Mouse (Mus musculus) hematopoietic stem cell, adult 5-6 weeks (primary cell): ENCODE data around the gene Cd83. TPM values are rescaled to one million over a fixed set of nuclear protein-coding genes. Genes with fewer than 3 reads are reported as not detected.
A peak's percentile ranks its signal among the peaks of the same experiment; 100 is the strongest.

Experiments
- ATAC-seq, 2 experiments: fragments of 125-278 bp in 1 of 2; replicated peaks in 1 of 2; 2 replicates each; pipeline ENCODE4 v1.8.0; 2016 to 2017; ENCODE audit warnings: inconsistent platforms in 2 of 2, mild to moderate bottlenecking in 2 of 2, moderate number of reproducible peaks in 2 of 2, low read depth in 1 of 2, moderate TSS enrichment in 1 of 2; ENCODE audit not compliant: low FRiP score in 2 of 2, poor library complexity in 2 of 2, severe bottlenecking in 2 of 2, insufficient read depth in 1 of 2, low TSS enrichment in 1 of 2
- total RNA-seq: library from RNA; stranded (forward); fragments of 172-1452, 232-1000 nt; gene quantifications from 2 replicates; pipeline ENCODE4 v1.2.3, GENCODE M21; 2017

Gene Cd83
- total RNA-seq, 1 experiment from 2014 or later, result 2.7 TPM

DNA sequence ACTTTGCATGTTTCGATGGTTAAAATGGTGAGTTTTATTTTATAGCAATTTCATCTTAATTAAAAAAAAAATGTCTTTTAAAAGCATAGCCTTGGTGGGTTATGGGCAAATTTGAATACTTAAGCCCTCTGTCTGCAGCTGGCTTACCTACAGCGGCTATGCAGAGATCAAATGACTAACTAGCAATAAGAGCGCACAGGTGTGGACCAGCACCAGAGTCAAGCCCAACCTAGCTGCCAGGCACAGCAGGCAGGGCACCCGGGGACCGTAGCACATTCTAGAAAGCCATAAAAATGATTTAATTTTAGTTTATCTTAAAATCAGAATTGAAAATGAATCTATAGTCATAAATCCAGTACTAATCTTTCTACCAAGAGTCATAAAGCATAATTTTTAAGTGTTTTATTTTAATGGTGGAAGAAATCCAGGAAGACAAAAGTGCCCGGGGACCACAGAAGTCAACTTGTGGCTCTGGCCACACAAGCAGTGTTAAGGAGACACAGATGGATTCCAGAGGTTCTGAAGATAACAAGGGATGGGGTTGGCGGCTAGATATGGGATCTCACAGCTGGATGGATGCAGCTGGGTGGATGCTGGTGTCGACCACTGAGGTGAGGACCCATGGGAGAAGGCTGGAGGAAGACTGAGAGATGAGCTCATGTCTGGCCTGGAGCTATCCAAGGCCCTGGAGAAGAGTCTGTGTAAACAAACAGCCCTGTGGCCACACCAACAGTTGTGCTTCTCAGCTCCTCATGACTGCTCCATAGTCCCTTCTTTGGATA lies 46.5 kb downstream of the Cd83 start:
- ATAC-seq, result no peak

DNA sequence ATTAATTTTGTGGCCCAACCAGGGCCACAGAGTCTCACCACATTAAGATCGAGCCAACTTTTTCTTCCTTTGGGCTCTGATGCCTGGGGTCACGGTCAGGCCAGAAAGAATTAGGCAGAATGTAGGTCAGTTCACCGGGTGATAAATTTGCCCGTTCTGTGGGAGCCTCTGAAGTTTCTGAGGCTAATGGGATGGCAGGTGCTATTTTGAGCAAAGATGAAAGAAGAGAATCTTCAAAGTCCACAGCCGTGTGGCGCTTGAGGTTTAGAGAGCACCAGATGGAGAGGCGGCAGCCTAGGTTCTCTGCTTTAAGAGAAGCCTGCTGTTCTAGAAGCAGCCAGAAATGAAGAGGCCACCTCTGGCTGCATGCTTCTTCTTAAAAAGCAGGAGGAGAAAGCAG lies 48.2 kb downstream of the Cd83 start:
- ATAC-seq, result no peak

DNA sequence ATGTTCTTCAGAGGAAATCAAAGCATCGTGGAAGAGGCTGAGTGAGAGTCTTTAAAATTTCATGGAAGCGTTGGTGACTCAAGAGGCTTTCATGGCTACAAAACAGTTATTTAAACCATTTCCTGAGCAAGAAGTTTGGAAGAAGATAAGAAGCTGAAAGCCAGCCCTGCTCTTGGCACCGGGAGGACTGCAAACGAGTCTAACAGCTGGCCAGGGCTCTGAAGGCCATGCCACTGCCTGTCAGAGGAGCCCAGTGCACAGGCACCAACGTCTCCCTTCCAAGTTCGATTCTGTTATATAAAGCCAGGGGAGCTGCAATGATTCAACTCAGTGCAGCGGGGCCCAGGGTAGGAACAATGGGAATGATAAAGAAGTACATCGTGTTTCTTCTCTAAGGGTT lies 51.8 kb downstream of the Cd83 start:
- ATAC-seq, result 0 out of 4 replicates have a peak, but pooled peaks of 1 of the 2 experiments have one; percentile 4

DNA sequence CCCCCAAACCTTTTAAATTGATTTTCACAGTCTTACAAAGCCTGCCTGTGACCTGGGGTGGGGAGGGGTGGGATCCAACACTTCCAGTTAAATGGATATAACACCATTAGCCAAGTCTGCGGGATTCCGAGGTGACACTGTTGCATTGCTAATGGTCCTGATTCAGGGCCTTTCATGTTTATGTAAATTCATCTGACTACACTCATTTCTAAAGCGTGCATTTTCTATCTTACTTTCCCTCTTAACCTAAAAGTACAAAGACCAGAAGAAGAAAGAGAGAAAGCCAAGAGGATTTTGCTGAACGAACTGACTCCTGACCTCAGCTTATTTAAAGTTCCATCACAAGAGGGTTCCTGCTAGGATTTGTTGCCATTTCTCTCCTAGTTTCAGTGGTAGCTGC lies 53.2 kb downstream of the Cd83 start:
- no peak for ATAC-seq

DNA sequence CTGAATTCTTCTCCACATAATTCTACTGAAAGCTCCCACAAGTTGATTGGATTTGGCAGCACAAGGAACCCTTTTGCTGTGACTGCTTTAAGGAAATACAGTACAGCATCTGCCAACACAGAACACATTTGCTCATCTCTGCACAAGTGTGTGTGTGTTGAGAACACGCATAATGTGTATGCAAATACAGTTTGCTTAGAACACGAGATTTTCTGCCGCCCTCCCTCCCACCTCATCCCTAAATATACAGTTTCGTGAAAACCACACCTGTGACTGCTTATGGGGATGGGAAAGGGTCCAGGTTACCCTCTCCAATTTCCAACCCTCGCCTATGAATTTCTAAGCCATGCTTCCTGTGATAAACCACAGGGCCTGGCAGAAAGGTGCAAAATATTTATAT lies 60.6 kb downstream of the Cd83 start:
- ATAC-seq, result no peak

DNA sequence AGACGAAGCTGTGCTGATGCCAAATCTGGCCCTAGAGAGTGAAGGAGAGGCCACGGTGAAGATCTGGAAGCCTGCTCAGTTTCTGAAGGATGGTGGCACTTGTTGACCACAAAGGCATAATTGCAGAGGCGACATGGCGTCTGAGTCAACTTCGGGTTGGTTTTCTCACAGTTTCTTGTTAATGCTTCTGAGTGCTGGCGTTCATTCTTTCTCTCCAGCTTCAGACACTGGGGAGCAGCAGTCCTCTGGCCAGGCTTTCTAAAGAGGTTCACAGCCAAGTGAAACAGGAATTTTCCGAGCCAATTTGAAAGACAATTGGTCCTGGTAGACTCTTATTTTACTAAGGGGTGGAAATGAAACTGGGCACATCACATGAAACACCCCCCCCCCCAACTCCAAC lies 62.6 kb downstream of the Cd83 start:
- no peak for ATAC-seq

DNA sequence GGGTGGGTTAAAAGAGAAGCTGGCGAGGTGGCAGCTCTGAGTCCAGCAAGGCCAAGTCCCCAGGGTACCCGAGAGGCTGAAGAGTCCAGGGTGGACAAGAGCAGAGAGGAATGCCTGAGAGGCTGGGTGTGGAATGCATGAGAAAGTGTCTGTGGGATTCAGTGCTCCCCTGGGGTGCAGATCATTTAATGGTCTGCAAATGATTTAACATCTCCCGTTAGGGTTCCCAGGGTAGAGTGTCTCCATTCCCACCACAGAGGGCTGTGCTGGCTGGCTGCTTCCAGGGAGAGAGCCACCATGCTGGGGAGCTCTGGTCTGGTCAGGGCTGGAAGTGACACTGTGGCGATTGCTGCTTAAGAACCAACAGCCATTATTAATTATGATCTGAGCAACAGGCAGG lies 65.2 kb downstream of the Cd83 start:
- ATAC-seq, result no peak

DNA sequence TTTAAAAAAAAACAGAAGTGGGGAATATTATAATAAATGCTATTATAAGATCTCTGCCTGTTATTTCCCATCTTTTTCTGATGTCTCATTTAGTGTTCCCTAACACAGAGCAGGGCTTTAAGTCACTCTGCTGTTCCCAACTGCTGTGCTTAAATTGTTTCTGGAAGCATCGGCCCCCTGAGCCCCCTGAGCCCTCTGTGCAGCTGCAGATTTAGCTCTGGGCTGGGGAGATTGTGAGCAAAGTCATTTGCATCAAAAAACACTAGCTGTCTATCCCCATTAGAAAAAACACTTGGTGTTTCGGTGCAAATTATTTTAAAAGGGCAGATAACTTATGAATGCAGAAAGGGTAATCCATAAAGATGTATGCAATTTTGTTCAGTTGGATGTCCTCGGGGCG lies 66.5 kb downstream of the Cd83 start:
- no peak for ATAC-seq

Other genes starting within 250 kb of the Cd83 start
- gene Mcur1, start 224.6 kb upstream of the Cd83 start, total RNA-seq, result 32.2 and 34.8 TPM in 2 replicates
- gene Rnf182, start 169.1 kb upstream of the Cd83 start, total RNA-seq, result 2.3 TPM in 1 of 2 replicates, not detected in the other